Mouse (Mus musculus) thymus, adult 2 months (tissue): ENCODE data around the gene Ptprd.

ENCODE experiments used
- CTCF ChIP-seq: fragments of 200-500 bp; IDR thresholded peaks from 2 replicates; pipeline ENCODE4 v1.5.1; 2012; ENCODE audit warnings: mild to moderate bottlenecking, control low read depth, low read length, moderate library complexity, borderline replicate concordance; ENCODE audit not compliant: control insufficient read depth, poor library complexity, insufficient read depth; ENCODE audit errors: extremely low read depth
- POLR2A ChIP-seq: fragments of 200-500 bp; IDR thresholded peaks from 2 replicates; pipeline ENCODE4 v1.6.1; 2012; ENCODE audit warnings: mild to moderate bottlenecking, low read length, control low read depth, moderate library complexity; ENCODE audit not compliant: control insufficient read depth, poor library complexity, insufficient read depth; ENCODE audit errors: extremely low read depth

GRCm38 (mm10) chr4:76369101-76369500 lies 1842.7 kb downstream of the Ptprd start:
- TF ChIP-seq CTCF (no peak), POLR2A (no peak)
